Mouse (Mus musculus) MEL (cell line): ENCODE measurements around the gene Nfix. TPM values are rescaled to one million over a fixed set of nuclear protein-coding genes. Genes with fewer than 3 reads are reported as not detected.

ENCODE experiments used
- DNase-seq: peaks from one replicate; pipeline ENCODE4 v3.0.0; 2011; ENCODE audit warnings: low read depth, low spot score
- H3K27ac ChIP-seq: 2 replicates; pipeline ENCODE4 v1.5.1; 2012; ENCODE audit warnings: low read depth, mild to moderate bottlenecking, control low read depth, low read length, moderate library complexity; ENCODE audit not compliant: control insufficient read depth
- H3K27me3 ChIP-seq, 2 experiments: fragments of 150-350 bp in 1 of 2; sonication (generic) in 1 of 2; 2 replicates each; pipeline ENCODE4 v1.6.1; 2012; ENCODE audit warnings: low read length in 2 of 2, mild to moderate bottlenecking in 2 of 2, improper control_type of control experiment in 1 of 2, moderate library complexity in 1 of 2; ENCODE audit not compliant: insufficient read depth in 2 of 2, control insufficient read depth in 1 of 2
- H3K36me3 ChIP-seq, 2 experiments: 2 replicates each; pipeline ENCODE4 v1.6.1; 2012 to 2014; ENCODE audit warnings: low read length in 2 of 2, improper control_type of control experiment in 1 of 2, inconsistent platforms in 1 of 2, mild to moderate bottlenecking in 1 of 2; ENCODE audit not compliant: insufficient read depth in 2 of 2, control insufficient read depth in 1 of 2
- H3K4me1 ChIP-seq, 2 experiments: fragments of 150-350 bp in 1 of 2; sonication (generic) in 1 of 2; 2 replicates each; pipeline ENCODE4 v1.6.1; 2012; ENCODE audit warnings: low read length in 2 of 2, improper control_type of control experiment in 1 of 2, mild to moderate bottlenecking in 1 of 2; ENCODE audit not compliant: insufficient read depth in 2 of 2, control insufficient read depth in 1 of 2
- H3K4me3 ChIP-seq, 2 experiments: fragments of 150-350 bp in 1 of 2; sonication (generic) in 1 of 2; 2 replicates each; pipeline ENCODE4 v1.5.1; 2012; ENCODE audit warnings: low read depth in 2 of 2, low read length in 2 of 2, mild to moderate bottlenecking in 2 of 2, moderate library complexity in 2 of 2, control low read depth in 1 of 2, improper control_type of control experiment in 1 of 2; ENCODE audit not compliant: control insufficient read depth in 1 of 2, insufficient read depth in 1 of 2
- H3K79me2 ChIP-seq: 2 replicates; pipeline ENCODE4 v1.6.1; 2012; ENCODE audit warnings: mild to moderate bottlenecking, low read length, moderate library complexity; ENCODE audit not compliant: control insufficient read depth, poor library complexity, insufficient read depth
- H3K9ac ChIP-seq: 2 replicates; pipeline ENCODE4 v1.6.1; 2012; ENCODE audit warnings: low read depth, mild to moderate bottlenecking, control low read depth, low read length, moderate library complexity; ENCODE audit not compliant: control insufficient read depth, poor library complexity, severe bottlenecking
- H3K9me3 ChIP-seq: fragments of 150-350 bp; sonication (generic); replicated peaks from 2 replicates; pipeline ENCODE4 v1.6.1; 2012; ENCODE audit warnings: mild to moderate bottlenecking, low read length, improper control_type of control experiment, moderate library complexity; ENCODE audit not compliant: insufficient read depth
- CHD1 ChIP-seq: IDR thresholded peaks from 2 replicates; pipeline ENCODE4 v1.6.1; 2012; ENCODE audit warnings: low read depth, mild to moderate bottlenecking, inconsistent platforms, low read length, improper control_type of control experiment
- KAT2A ChIP-seq: conservative IDR thresholded peaks from 2 replicates; pipeline ENCODE4 v1.6.1; 2012; ENCODE audit warnings: low read depth, low read length, improper control_type of control experiment, inconsistent platforms
- MAFK ChIP-seq: IDR thresholded peaks from 2 replicates; pipeline ENCODE4 v1.6.1; 2011; ENCODE audit warnings: low read depth, mild to moderate bottlenecking, low read length, improper control_type of control experiment, borderline replicate concordance
- MAX ChIP-seq: IDR thresholded peaks from 2 replicates; pipeline ENCODE4 v1.6.1; 2011; ENCODE audit warnings: low read length, improper control_type of control experiment
- MAZ ChIP-seq: IDR thresholded peaks from 2 replicates; pipeline ENCODE4 v1.6.1; 2012; ENCODE audit warnings: low read depth, mild to moderate bottlenecking, inconsistent platforms, low read length, improper control_type of control experiment
- MXI1 ChIP-seq: IDR thresholded peaks from 2 replicates; pipeline ENCODE4 v1.6.1; 2011; ENCODE audit warnings: mild to moderate bottlenecking, low read depth, low read length, improper control_type of control experiment
- MYB ChIP-seq: IDR thresholded peaks from 2 replicates; pipeline ENCODE4 v1.6.1; 2011; ENCODE audit warnings: mild to moderate bottlenecking, low read depth, low read length, improper control_type of control experiment
- NELFE ChIP-seq: IDR thresholded peaks from 2 replicates; pipeline ENCODE4 v1.6.1; 2011; ENCODE audit warnings: low read depth, low read length, improper control_type of control experiment
- POLR2A ChIP-seq, 2 experiments: IDR thresholded peaks; 2 replicates each; pipeline ENCODE4 v1.6.1; 2011 to 2012; ENCODE audit warnings: low read length in 2 of 2, mild to moderate bottlenecking in 2 of 2, control low read depth in 1 of 2, improper control_type of control experiment in 1 of 2, low read depth in 1 of 2, moderate library complexity in 1 of 2; ENCODE audit not compliant: control insufficient read depth in 1 of 2, insufficient read depth in 1 of 2, poor library complexity in 1 of 2
- POLR2AphosphoS2 ChIP-seq: IDR thresholded peaks from 2 replicates; pipeline ENCODE4 v1.6.1; 2011; ENCODE audit warnings: low read length, improper control_type of control experiment
- POLR2AphosphoS5 ChIP-seq: IDR thresholded peaks from 2 replicates; pipeline ENCODE4 v1.6.1; 2012; ENCODE audit warnings: low read depth, borderline replicate concordance, mild to moderate bottlenecking, inconsistent platforms, low read length, moderate library complexity, mixed read lengths
- RCOR1 ChIP-seq: IDR thresholded peaks from 2 replicates; pipeline ENCODE4 v1.6.1; 2012; ENCODE audit warnings: low read depth, mild to moderate bottlenecking, inconsistent platforms, low read length, improper control_type of control experiment
- SIN3A ChIP-seq: IDR thresholded peaks from 2 replicates; pipeline ENCODE4 v1.6.1; 2012; ENCODE audit warnings: low read length, improper control_type of control experiment, inconsistent platforms
- TAL1 ChIP-seq: IDR thresholded peaks from 2 replicates; pipeline ENCODE4 v1.6.1; 2012; ENCODE audit warnings: mild to moderate bottlenecking, inconsistent platforms, low read length, moderate library complexity, mixed read lengths
- UBTF ChIP-seq: IDR thresholded peaks from 2 replicates; pipeline ENCODE4 v1.6.1; 2012; ENCODE audit warnings: low read depth, mild to moderate bottlenecking, inconsistent platforms, low read length, improper control_type of control experiment, moderate library complexity, borderline replicate concordance; ENCODE audit not compliant: insufficient read depth
- ZNF384 ChIP-seq: IDR thresholded peaks from 2 replicates; pipeline ENCODE4 v1.6.1; 2012; ENCODE audit warnings: low read depth, mild to moderate bottlenecking, inconsistent platforms, low read length, improper control_type of control experiment
- polyA plus RNA-seq, 2 experiments: library from polyadenylated mRNA; stranded (reverse) in 1 of 2; unstranded in 1 of 2; fragments of >175 nt in 1 of 2; fragments of >200 nt in 1 of 2; gene quantifications; 2 replicates each; pipeline versions ENCODE4 v1.2.1 to v1.2.4; 2012; ENCODE audit warnings: low replicate concordance in 2 of 2, low read depth in 1 of 2; ENCODE audit not compliant: insufficient read length in 2 of 2, insufficient read depth in 1 of 2, missing spikeins in 1 of 2
- total RNA-seq: library from RNA; depleted of rRNA; stranded (reverse); fragments of 300-350 nt; gene quantifications from 2 replicates; pipeline ENCODE4 v1.2.3, GENCODE M21; 2012

Nfix gene
- total and polyA plus RNA-seq, 3 experiments = 14.4 to 29.1 TPM; not detected in 1

GRCm38 (mm10) chr8:84735597-84735996, 64.5 kb downstream of the Nfix start:
- no peaks in the 10 kb centered on the region for H3K27me3 ChIP-seq
- no peak for DNase-seq
- H3K79me2 ChIP-seq = no peaks in the 10 kb centered on the region
- peaks cover 15 to 19% of the 10 kb centered on the region in 2 experiments for H3K4me1 ChIP-seq
- H3K27ac ChIP-seq = no peak overlapping the region
- H3K4me3 ChIP-seq = no peak overlapping the region
- no peaks in the 10 kb centered on the region for H3K9me3 ChIP-seq
- H3K36me3 ChIP-seq = peaks cover 0 to 13% of the 10 kb centered on the region in 2 experiments; a peak in 3 of 4 replicates
- TF ChIP-seq UBTF (no peak), MYB (no peak)
- H3K9ac ChIP-seq = no peak overlapping the region

- Histone ChIP-seq H3K27ac (no peak overlapping the region), H3K4me3 (no peak overlapping the region), H3K27me3 (no peaks in the 10 kb centered on the region), H3K79me2 (peaks cover 2% of the 10 kb centered on the region; the same call in 1 of the 2 replicates), H3K36me3 (peaks cover 0 to 22% of the 10 kb centered on the region in 2 experiments; a peak in 3 of 4 replicates), H3K9me3 (no peaks in the 10 kb centered on the region), H3K9ac (no peak overlapping the region), H3K4me1 (peaks cover 21 to 29% of the 10 kb centered on the region in 2 experiments)
- DNase-seq = no peak
- TF ChIP-seq MXI1 (no peak), ZNF384 (no peak), NELFE (no peak), MAFK (no peak), SIN3A (no peak), RCOR1 (no peak), CHD1 (no peak), MAX (no peak), POLR2A (IDR thresholded peaks at IDR 0.05; ENCODE audit: control insufficient read depth in 1 of 2, insufficient read depth in 1 of 2, low read depth in 1 of 2, low read length in 2 of 2, poor library complexity in 1 of 2) (no peak), KAT2A (no peak), MYB (no peak), MAZ (no peak), POLR2AphosphoS2 (no peak), TAL1 (no peak), UBTF (no peak)
These were observed 65.5 kb downstream of the Nfix start for GRCm38 (mm10) chr8:84734680-84735079.

- Histone ChIP-seq H3K27me3 (no peaks in the 10 kb centered on the region), H3K9me3 (no peaks in the 10 kb centered on the region), H3K4me1 (peaks cover 26 to 35% of the 10 kb centered on the region in 2 experiments), H3K27ac (no peak overlapping the region)
- DNase-seq = no peak
- TF ChIP-seq UBTF (no peak), POLR2AphosphoS5 (no peak)
- TF ChIP-seq, all 39 proteins: peak for 0
- H3K36me3 ChIP-seq = peaks cover 0 to 30% of the 10 kb centered on the region in 2 experiments; a peak in 3 of 4 replicates
- no peak overlapping the region for H3K4me3 ChIP-seq
- H3K9ac ChIP-seq = no peak overlapping the region
- peaks cover 3% of the 10 kb centered on the region; the same call in 1 of the 2 replicates for H3K79me2 ChIP-seq
These were observed 66.2 kb downstream of the Nfix start for GRCm38 (mm10) chr8:84733959-84734358.
